Mouse (Mus musculus) G1E (cell line): ENCODE data around the gene Crybb2. TPM values are rescaled to one million over a fixed set of nuclear protein-coding genes. Genes with fewer than 3 reads are reported as not detected.

Experiments used
- ATAC-seq: 2 replicates; pipeline ENCODE4 v1.8.0; 2016; ENCODE audit warnings: mild to moderate bottlenecking; ENCODE audit not compliant: insufficient number of reproducible peaks, poor library complexity, low FRiP score, severe bottlenecking; ENCODE audit errors: extremely low read depth
- DNase-seq: peaks from one replicate; pipeline ENCODE4 v3.0.0; 2012; ENCODE audit warnings: low spot score
- H3K27me3 ChIP-seq: 2 replicates; pipeline ENCODE4 v1.6.1; 2012; ENCODE audit warnings: mild to moderate bottlenecking, low read length, inconsistent platforms; ENCODE audit not compliant: insufficient read depth
- H3K36me3 ChIP-seq: replicated peaks from 2 replicates; pipeline ENCODE3; 2012; ENCODE audit warnings: mild to moderate bottlenecking, inconsistent platforms
- H3K4me1 ChIP-seq: 2 replicates; pipeline ENCODE4 v1.6.1; 2012; ENCODE audit warnings: low read depth, low read length, inconsistent platforms, mixed read lengths; ENCODE audit not compliant: insufficient read depth
- H3K4me3 ChIP-seq: 2 replicates; pipeline ENCODE4 v1.5.1; 2012; ENCODE audit warnings: low read depth, mild to moderate bottlenecking, inconsistent platforms, low read length, moderate library complexity, mixed read lengths
- H3K9me3 ChIP-seq: replicated peaks from 2 replicates; pipeline ENCODE4 v1.6.1; 2012; ENCODE audit warnings: inconsistent platforms
- CTCF ChIP-seq: IDR thresholded peaks from 2 replicates; pipeline ENCODE4 v1.5.1; 2012; ENCODE audit warnings: low read depth, low read length, inconsistent platforms, mixed read lengths
- GATA1 ChIP-seq: IDR thresholded peaks from 2 replicates; pipeline ENCODE4 v1.6.1; 2012; ENCODE audit warnings: borderline replicate concordance, low read length, inconsistent platforms, mixed read lengths
- GATA2 ChIP-seq: IDR thresholded peaks from 2 replicates; pipeline ENCODE4 v1.6.1; 2012; ENCODE audit warnings: low read depth, low read length, inconsistent platforms, borderline replicate concordance
- POLR2AphosphoS5 ChIP-seq: IDR thresholded peaks from 2 replicates; pipeline ENCODE4 v1.6.1; 2012; ENCODE audit warnings: low read depth, low read length, inconsistent platforms; ENCODE audit not compliant: insufficient replicate concordance
- TAL1 ChIP-seq: conservative IDR thresholded peaks from 2 replicates; pipeline ENCODE4 v1.6.1; 2012; ENCODE audit warnings: low read depth, low read length, inconsistent platforms, mixed read lengths
- polyA plus RNA-seq: library from polyadenylated mRNA; stranded (reverse); fragments of >175 nt; gene quantifications from 2 replicates; pipeline ENCODE4 v1.2.3, GENCODE M21; 2012
- total RNA-seq, 2 experiments: library from RNA; stranded (forward) in 1 of 2; stranded (reverse) in 1 of 2; fragments of 200-1000 nt in 1 of 2; fragments of >200 nt in 1 of 2; fragmentation: Nextera tagmentation in 1 of 2; gene quantifications; 2 replicates each; pipeline ENCODE4 v1.2.3; 2014 to 2017

Gene Crybb2
- total and polyA plus RNA-seq, 3 experiments, result not detected

DNA sequence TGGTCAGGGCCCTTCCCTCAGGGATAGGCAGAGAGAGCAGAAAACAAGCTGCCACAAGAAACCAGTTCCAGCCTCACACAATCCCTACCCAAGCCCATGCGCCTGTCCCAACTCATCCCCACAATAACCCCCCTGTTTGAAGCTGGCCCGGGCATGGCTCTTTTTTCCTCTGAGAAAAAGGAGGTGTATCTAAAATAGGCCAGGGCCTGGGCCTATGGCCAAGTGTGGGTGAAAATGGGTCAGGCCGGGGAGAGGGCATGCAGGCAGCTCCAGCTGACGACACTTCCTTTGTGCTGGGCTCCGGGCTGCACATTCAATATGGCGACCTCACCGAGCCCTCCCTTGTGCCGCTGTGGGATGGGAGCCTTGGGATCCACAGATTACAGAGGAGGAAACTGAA lies 26.4 kb downstream of the Crybb2 start:
- ATAC-seq (no peak), DNase-seq (no peak)
- Histone ChIP-seq H3K27me3 (no peaks in the 10 kb centered on the region), H3K4me3 (no peak overlapping the region), H3K36me3 (no peaks in the 10 kb centered on the region), H3K9me3 (peaks cover 81% of the 10 kb centered on the region), H3K4me1 (no peaks in the 10 kb centered on the region)
- no peak for TF ChIP-seq GATA2
- TF ChIP-seq TAL1, result no peak
- no peak for TF ChIP-seq CTCF

DNA sequence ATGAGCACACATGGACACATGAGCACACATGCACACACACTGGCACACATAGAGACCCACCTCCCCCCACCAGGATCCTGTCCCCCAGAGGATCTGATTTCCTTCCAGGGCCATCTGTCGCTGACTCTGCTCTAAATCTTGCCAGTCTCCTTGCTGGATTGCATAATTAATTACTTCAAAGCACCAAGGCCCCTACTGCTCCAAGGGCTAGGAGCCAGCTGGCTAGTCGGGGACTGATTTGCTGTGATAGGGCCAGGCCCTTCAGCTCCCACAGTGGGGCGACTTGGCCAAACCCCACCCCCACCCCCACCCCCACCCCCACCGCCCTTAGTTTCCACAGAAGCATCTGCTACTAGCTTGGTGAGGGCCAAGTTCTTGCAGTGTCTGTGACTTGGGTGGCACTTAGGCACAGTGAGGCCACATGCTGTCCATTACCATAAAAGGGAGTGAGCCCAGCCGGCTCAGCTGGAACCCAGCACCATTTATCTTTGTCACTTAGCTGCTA lies 28.3 kb downstream of the Crybb2 start:
- Histone ChIP-seq H3K36me3 (no peaks in the 10 kb centered on the region), H3K9me3 (peaks cover 76% of the 10 kb centered on the region), H3K4me3 (no peak overlapping the region), H3K27me3 (no peaks in the 10 kb centered on the region), H3K4me1 (no peaks in the 10 kb centered on the region)
- DNase-seq (no peak), ATAC-seq (no peak)
- TF ChIP-seq TAL1, result no peak

DNA sequence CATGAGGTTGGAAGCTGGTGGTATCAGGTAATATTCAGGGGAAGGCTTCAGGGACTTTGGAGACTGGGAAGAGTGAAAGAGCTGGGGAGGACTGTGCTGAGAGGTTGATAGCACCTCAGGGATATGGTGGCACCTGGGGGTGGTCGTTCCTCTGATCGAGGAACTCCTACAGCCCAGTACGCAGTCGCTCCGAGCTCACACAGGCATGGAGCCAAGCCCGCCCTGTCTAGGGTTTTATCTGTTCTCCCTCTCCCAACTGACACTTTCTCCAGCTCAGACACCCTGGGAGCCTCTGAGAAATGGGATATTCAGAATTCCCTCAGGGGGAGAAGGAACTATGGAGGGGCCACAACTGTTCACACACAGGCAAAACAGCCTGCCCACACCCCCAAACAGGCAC lies 29.1 kb downstream of the Crybb2 start:
- Histone ChIP-seq H3K4me3 (no peak overlapping the region), H3K4me1 (no peaks in the 10 kb centered on the region), H3K36me3 (no peaks in the 10 kb centered on the region), H3K9me3 (peaks cover 75% of the 10 kb centered on the region), H3K27me3 (no peaks in the 10 kb centered on the region)
- DNase-seq (no peak), ATAC-seq (no peak)
- no peak for TF ChIP-seq GATA2
- TF ChIP-seq POLR2AphosphoS5, result no peak
- no peak for TF ChIP-seq CTCF
- TF ChIP-seq TAL1, result no peak
- TF ChIP-seq GATA1, result no peak

DNA sequence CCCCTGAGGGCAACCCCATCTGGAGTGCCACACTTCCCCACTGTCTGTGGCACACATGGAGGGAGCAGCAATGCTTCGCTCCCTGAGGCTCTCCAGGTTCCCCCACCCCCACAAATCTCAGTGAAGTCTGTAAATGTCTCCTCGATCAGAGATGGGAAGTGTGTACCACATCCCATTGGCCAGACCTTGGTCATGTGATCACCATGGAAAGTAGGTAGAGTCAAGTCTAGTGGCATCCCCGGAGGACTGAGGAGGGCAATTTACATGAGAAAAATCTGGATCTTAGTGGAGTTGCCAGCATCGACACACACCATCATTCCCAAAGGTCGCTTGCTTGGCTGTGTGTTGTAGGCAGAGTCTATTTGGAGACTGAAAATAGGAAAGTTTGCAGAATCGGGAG lies 31.3 kb downstream of the Crybb2 start:
- H3K4me3 ChIP-seq, result no peak overlapping the region
- no peaks in the 10 kb centered on the region for H3K27me3 ChIP-seq
- no peaks in the 10 kb centered on the region for H3K36me3 ChIP-seq
- ATAC-seq, result no peak
- no peak for DNase-seq
- TF ChIP-seq GATA2 (no peak), POLR2AphosphoS5 (no peak), GATA1 (no peak), CTCF (no peak), TAL1 (no peak)
- no peaks in the 10 kb centered on the region for H3K4me1 ChIP-seq
- H3K9me3 ChIP-seq, result peaks cover 80% of the 10 kb centered on the region

DNA sequence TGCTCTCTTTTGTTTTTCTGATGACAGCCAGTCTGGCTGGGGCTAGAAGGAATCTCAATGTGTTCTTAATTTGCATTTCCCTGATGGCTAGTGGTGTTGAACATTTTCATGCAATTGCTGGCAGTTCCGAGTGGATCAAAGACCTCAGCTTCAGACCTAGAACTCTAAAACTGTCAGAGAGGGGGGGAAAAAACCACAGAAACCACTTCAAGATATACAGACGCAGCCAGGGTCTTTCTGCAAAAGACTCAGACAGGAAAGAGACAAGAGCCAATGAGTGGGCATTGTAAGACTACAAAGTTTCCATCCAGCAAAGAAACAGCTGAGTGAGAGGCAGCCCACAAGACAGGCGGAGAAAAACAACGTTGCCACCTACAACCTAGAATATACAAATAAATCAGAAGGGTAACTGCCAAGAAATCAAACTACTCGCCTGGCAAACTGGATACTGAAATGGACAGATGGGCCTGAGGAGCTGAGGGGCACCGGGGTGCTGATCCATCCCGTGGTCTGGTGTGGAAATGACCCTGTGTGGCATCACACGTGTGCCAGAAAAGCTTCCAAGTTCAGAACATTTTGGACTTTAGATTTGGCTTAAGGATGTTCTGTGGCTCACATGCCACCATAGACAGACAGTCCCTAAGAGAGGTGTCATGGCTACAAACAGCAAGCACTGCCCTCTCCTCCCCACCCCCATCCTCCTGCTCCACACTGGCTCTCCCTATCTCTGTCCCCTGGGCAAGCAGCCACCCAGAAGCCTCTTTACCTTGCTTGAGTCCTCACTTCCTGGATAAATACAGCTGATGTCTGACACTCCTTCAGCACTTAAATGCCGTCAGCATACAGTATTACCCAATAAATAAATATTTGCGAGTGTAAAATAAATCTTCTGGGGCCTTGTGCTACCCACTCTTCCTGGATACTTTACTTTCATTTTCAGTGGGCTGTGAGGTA lies 34.5 kb downstream of the Crybb2 start:
- TF ChIP-seq CTCF (no peak), TAL1 (no peak), GATA1 (no peak), POLR2AphosphoS5 (no peak), GATA2 (no peak)
- H3K4me3 ChIP-seq, result no peak overlapping the region
- H3K27me3 ChIP-seq, result no peaks in the 10 kb centered on the region
- no peaks in the 10 kb centered on the region for H3K36me3 ChIP-seq
- ATAC-seq (no peak), DNase-seq (no peak)
- H3K9me3 ChIP-seq, result peaks cover 81% of the 10 kb centered on the region
- no peaks in the 10 kb centered on the region for H3K4me1 ChIP-seq

DNA sequence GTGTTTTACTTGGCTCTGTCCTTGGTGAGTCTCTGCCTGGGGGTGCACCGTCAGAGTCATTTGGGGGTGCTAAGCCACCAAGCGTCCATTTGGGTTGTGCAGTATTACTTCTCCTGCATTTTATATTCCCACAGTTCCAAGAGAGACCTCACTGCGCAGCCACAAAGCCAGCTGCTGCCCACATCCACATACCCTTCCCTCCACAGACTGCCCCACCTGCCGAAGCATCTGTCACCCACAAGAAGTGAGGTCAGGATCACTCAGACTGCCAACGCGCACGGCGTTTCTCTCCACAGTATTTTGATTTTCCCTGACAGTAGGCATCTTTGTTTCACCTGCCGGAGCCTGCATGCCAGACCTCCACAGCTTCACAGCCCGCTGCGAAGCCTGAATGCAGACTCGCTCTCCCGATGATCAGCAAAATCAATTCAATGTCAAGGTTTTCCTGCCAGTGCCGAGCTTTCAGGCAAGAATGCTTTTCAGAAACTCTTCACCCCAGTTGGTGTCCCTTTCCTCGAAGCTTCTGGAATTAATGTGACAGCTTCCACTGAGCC lies 38.6 kb downstream of the Crybb2 start:
- no peak for ATAC-seq
- DNase-seq, result no peak
- Histone ChIP-seq H3K4me1 (no peaks in the 10 kb centered on the region), H3K9me3 (peaks cover 86% of the 10 kb centered on the region), H3K4me3 (no peak overlapping the region), H3K27me3 (no peaks in the 10 kb centered on the region), H3K36me3 (no peaks in the 10 kb centered on the region)
- no peak for TF ChIP-seq CTCF
- TF ChIP-seq POLR2AphosphoS5, result no peak
- TF ChIP-seq GATA1, result no peak
- no peak for TF ChIP-seq GATA2
- TF ChIP-seq TAL1, result no peak
